Mouse (Mus musculus): Measurements from ENCODE around the gene Gm1113. TPM values are rescaled to one million over a fixed set of nuclear protein-coding genes. Genes with fewer than 3 reads are reported as not detected.

Gene Gm1113
- polyA plus RNA-seq, 1 experiment from 2014 or later = not detected

GRCm38 (mm10) chr9:35493033-35493732 is 24.9 kb downstream of the Gm1113 start:
- Histone ChIP-seq H3K36me3 (replicated peaks) (peaks cover 12% of the 10 kb centered on the region), H3K4me3 (no peak overlapping the region), H3K27me3 (replicated peaks) (no peaks in the 10 kb centered on the region), H3K4me1 (no peaks in the 10 kb centered on the region), H3K9me3 (no peaks in the 10 kb centered on the region), H3K27ac (no peak overlapping the region), H3K4me2 (no peak overlapping the region), H3K9ac (no peak overlapping the region)
- ATAC-seq (replicated peaks) = no peak
- 57% methylated on average over 7 of the region's 7 CpGs for WGBS

- H3K4me2 ChIP-seq = no peak overlapping the region
- no peak overlapping the region for H3K9ac ChIP-seq
- 84% methylated on average over 11 of the region's 11 CpGs for WGBS
- no peaks in the 10 kb centered on the region for H3K27me3 ChIP-seq (replicated peaks)
- H3K9me3 ChIP-seq = no peaks in the 10 kb centered on the region
- H3K27ac ChIP-seq = no peak overlapping the region
- no peak for ATAC-seq (replicated peaks)
- H3K36me3 ChIP-seq (replicated peaks) = peaks cover 12% of the 10 kb centered on the region
- no peaks in the 10 kb centered on the region for H3K4me1 ChIP-seq
- no peak overlapping the region for H3K4me3 ChIP-seq
Measured at GRCm38 (mm10) chr9:35491109-35491866, 26.8 kb downstream of the Gm1113 start.

- Histone ChIP-seq H3K9ac (no peak overlapping the region), H3K27me3 (replicated peaks) (no peaks in the 10 kb centered on the region), H3K4me2 (no peak overlapping the region), H3K4me1 (no peaks in the 10 kb centered on the region), H3K4me3 (no peak overlapping the region), H3K27ac (no peak overlapping the region), H3K9me3 (no peaks in the 10 kb centered on the region), H3K36me3 (replicated peaks) (peaks cover 18% of the 10 kb centered on the region)
- 95% methylated on average over 4 of the region's 4 CpGs for WGBS
- ATAC-seq (replicated peaks) = no peak
Measured at GRCm38 (mm10) chr9:35488496-35488895, 29.6 kb downstream of the Gm1113 start.

GRCm38 (mm10) chr9:35486616-35487015 is 31.5 kb downstream of the Gm1113 start:
- peaks cover 19% of the 10 kb centered on the region; the same call in 1 of the 2 replicates for H3K36me3 ChIP-seq (replicated peaks)
- H3K9ac ChIP-seq = no peak overlapping the region
- ATAC-seq (replicated peaks) = no peak
- no peaks in the 10 kb centered on the region for H3K9me3 ChIP-seq
- H3K27me3 ChIP-seq (replicated peaks) = no peaks in the 10 kb centered on the region
- no peak overlapping the region for H3K27ac ChIP-seq
- H3K4me2 ChIP-seq = no peak overlapping the region
- no peaks in the 10 kb centered on the region for H3K4me1 ChIP-seq
- H3K4me3 ChIP-seq = no peak overlapping the region
- 90% methylated on average over 13 of the region's 13 CpGs for WGBS

GRCm38 (mm10) chr9:35483949-35484348 is 34.1 kb downstream of the Gm1113 start:
- ATAC-seq (replicated peaks) = no peak
- 90% methylated on average over 3 of the region's 3 CpGs for WGBS
- Histone ChIP-seq H3K4me2 (no peak overlapping the region), H3K4me1 (no peaks in the 10 kb centered on the region), H3K9ac (no peak overlapping the region), H3K27me3 (replicated peaks) (no peaks in the 10 kb centered on the region), H3K4me3 (no peak overlapping the region), H3K9me3 (no peaks in the 10 kb centered on the region), H3K27ac (no peak overlapping the region), H3K36me3 (replicated peaks) (peaks cover 18% of the 10 kb centered on the region; the same call in 1 of the 2 replicates)

GRCm38 (mm10) chr9:35482014-35482898 is 35.8 kb downstream of the Gm1113 start:
- peaks cover 14% of the 10 kb centered on the region; the same call in 1 of the 2 replicates for H3K36me3 ChIP-seq (replicated peaks)
- H3K9ac ChIP-seq = no peak overlapping the region
- H3K4me3 ChIP-seq = no peak overlapping the region
- H3K4me2 ChIP-seq = no peak overlapping the region
- H3K27ac ChIP-seq = no peak overlapping the region
- ATAC-seq (replicated peaks) = no peak
- no peaks in the 10 kb centered on the region for H3K4me1 ChIP-seq
- no peaks in the 10 kb centered on the region for H3K9me3 ChIP-seq
- 64% methylated on average over 13 of the region's 13 CpGs for WGBS
- no peaks in the 10 kb centered on the region for H3K27me3 ChIP-seq (replicated peaks)

GRCm38 (mm10) chr9:35479456-35479855 is 38.6 kb downstream of the Gm1113 start:
- no peaks in the 10 kb centered on the region for H3K9me3 ChIP-seq
- no peak overlapping the region for H3K4me3 ChIP-seq
- no peak overlapping the region for H3K4me2 ChIP-seq
- no peak overlapping the region for H3K27ac ChIP-seq
- 93% methylated on average over 6 of the region's 6 CpGs for WGBS
- no peak overlapping the region for H3K9ac ChIP-seq
- no peaks in the 10 kb centered on the region for H3K27me3 ChIP-seq (replicated peaks)
- H3K4me1 ChIP-seq = no peaks in the 10 kb centered on the region
- H3K36me3 ChIP-seq (replicated peaks) = peaks cover 16% of the 10 kb centered on the region; the same call in 1 of the 2 replicates
- no peak for ATAC-seq (replicated peaks)

- Histone ChIP-seq H3K4me1 (no peaks in the 10 kb centered on the region), H3K27me3 (replicated peaks) (no peaks in the 10 kb centered on the region), H3K4me3 (no peak overlapping the region), H3K9ac (no peak overlapping the region), H3K9me3 (no peaks in the 10 kb centered on the region), H3K27ac (no peak overlapping the region), H3K4me2 (no peak overlapping the region), H3K36me3 (replicated peaks) (peaks cover 26% of the 10 kb centered on the region; the same call in 1 of the 2 replicates)
- WGBS = 94% methylated on average over 7 of the region's 7 CpGs
- ATAC-seq (replicated peaks) = no peak
Measured at GRCm38 (mm10) chr9:35475394-35475793, 42.7 kb downstream of the Gm1113 start.

- no peaks in the 10 kb centered on the region for H3K27me3 ChIP-seq (replicated peaks)
- no peak overlapping the region for H3K4me2 ChIP-seq
- no peak overlapping the region for H3K9ac ChIP-seq
- H3K36me3 ChIP-seq (replicated peaks) = peaks cover 26% of the 10 kb centered on the region; the same call in 1 of the 2 replicates
- 86% methylated on average over 10 of the region's 10 CpGs for WGBS
- no peak for ATAC-seq (replicated peaks)
- no peaks in the 10 kb centered on the region for H3K9me3 ChIP-seq
- no peak overlapping the region for H3K4me3 ChIP-seq
- no peak overlapping the region for H3K27ac ChIP-seq
- no peaks in the 10 kb centered on the region for H3K4me1 ChIP-seq
Measured at GRCm38 (mm10) chr9:35474104-35474724, 43.9 kb downstream of the Gm1113 start.

- no peak for ATAC-seq (replicated peaks)
- Histone ChIP-seq H3K4me3 (no peak overlapping the region), H3K27me3 (replicated peaks) (no peaks in the 10 kb centered on the region), H3K27ac (no peak overlapping the region), H3K4me2 (no peak overlapping the region), H3K9ac (no peak overlapping the region), H3K4me1 (no peaks in the 10 kb centered on the region), H3K36me3 (replicated peaks) (0 out of 2 replicates have a peak, but pooled peaks cover 9% of the 10 kb centered on the region), H3K9me3 (no peaks in the 10 kb centered on the region)
Measured at GRCm38 (mm10) chr9:35468913-35469312, 49.2 kb downstream of the Gm1113 start.

GRCm38 (mm10) chr9:35467264-35467817 is 50.7 kb downstream of the Gm1113 start:
- Histone ChIP-seq H3K4me2 (no peak overlapping the region), H3K27ac (no peak overlapping the region), H3K4me1 (no peaks in the 10 kb centered on the region), H3K4me3 (no peak overlapping the region), H3K27me3 (replicated peaks) (no peaks in the 10 kb centered on the region), H3K9me3 (no peaks in the 10 kb centered on the region), H3K9ac (no peak overlapping the region), H3K36me3 (replicated peaks) (0 out of 2 replicates have a peak, but pooled peaks cover 8% of the 10 kb centered on the region)
- WGBS = 76% methylated on average over 8 of the region's 8 CpGs
- ATAC-seq (replicated peaks) = no peak
